Mouse (Mus musculus) forebrain, embryonic 13.5 days (tissue): ENCODE measurements at regions not wholly inside any gene's neighbourhood (a gene's known extent, or its start where the extent isn't known, plus 50 kb on each side); places are given as distances from the start of the nearest gene placed in this dataset.
A peak's percentile ranks its signal among the peaks of the same experiment; 100 is the strongest.

Experiments used
- ATAC-seq: fragments of 200-750 bp; cut with Nextera tagmentation; 2 replicates; pipeline ENCODE4 v1.8.0; 2017
- H3K27ac ChIP-seq: fragments of 300-500 bp; sonication (generic); 2 replicates; pipeline ENCODE4 v1.5.1; 2015; ENCODE audit warnings: inconsistent platforms, mild to moderate bottlenecking, moderate library complexity
- H3K27me3 ChIP-seq: fragments of 300-500 bp; sonication (generic); 2 replicates; pipeline ENCODE4 v1.6.1; 2015; ENCODE audit warnings: mild to moderate bottlenecking, inconsistent platforms
- H3K36me3 ChIP-seq: fragments of 300-500 bp; sonication (generic); 2 replicates; pipeline ENCODE4 v1.6.1; 2015; ENCODE audit warnings: mild to moderate bottlenecking, inconsistent platforms; ENCODE audit not compliant: poor library complexity, severe bottlenecking
- H3K4me1 ChIP-seq: fragments of 300-500 bp; sonication (generic); 2 replicates; pipeline ENCODE4 v1.6.1; 2015; ENCODE audit warnings: inconsistent platforms
- H3K4me2 ChIP-seq: fragments of 300-500 bp; sonication (generic); 2 replicates; pipeline ENCODE4 v1.6.1; 2015; ENCODE audit warnings: inconsistent platforms, mild to moderate bottlenecking, moderate library complexity
- H3K4me3 ChIP-seq: fragments of 300-500 bp; sonication (generic); 2 replicates; pipeline ENCODE4 v1.5.1; 2015; ENCODE audit warnings: mild to moderate bottlenecking, inconsistent platforms
- H3K9ac ChIP-seq: fragments of 300-500 bp; sonication (generic); 2 replicates; pipeline ENCODE4 v1.6.1; 2015; ENCODE audit warnings: mild to moderate bottlenecking, inconsistent platforms
- H3K9me3 ChIP-seq: fragments of 300-500 bp; sonication (generic); replicated peaks from 2 replicates; pipeline ENCODE4 v1.6.1; 2016; ENCODE audit warnings: inconsistent platforms
- WGBS: fragments of 180-500 bp; shearing (Covaris S2); methylation state at CpG from one replicate; pipeline ENCODE4 v1.1.7; 2015; 5-methylcytosine and 5-hydroxymethylcytosine counted together

GRCm38 (mm10) chr10:111072554-111072909, 62.6 kb upstream of the Zdhhc17 start:
- no peaks in the 10 kb centered on the region for H3K9me3 ChIP-seq
- H3K4me2 ChIP-seq, result 0 out of 2 replicates have a peak overlapping the region, but pooled peaks have one; percentile 10
- no peaks in the 10 kb centered on the region; the same call in 1 of the 2 replicates for H3K27me3 ChIP-seq
- no peaks in the 10 kb centered on the region for H3K36me3 ChIP-seq
- no peak for ATAC-seq
- peaks cover 16% of the 10 kb centered on the region for H3K4me1 ChIP-seq
- H3K4me3 ChIP-seq, result no peak overlapping the region
- no peak overlapping the region for H3K9ac ChIP-seq
- no peak overlapping the region; the same call in 1 of the 2 replicates for H3K27ac ChIP-seq
- 26% methylated on average over 2 of the region's 2 CpGs for WGBS

DNA sequence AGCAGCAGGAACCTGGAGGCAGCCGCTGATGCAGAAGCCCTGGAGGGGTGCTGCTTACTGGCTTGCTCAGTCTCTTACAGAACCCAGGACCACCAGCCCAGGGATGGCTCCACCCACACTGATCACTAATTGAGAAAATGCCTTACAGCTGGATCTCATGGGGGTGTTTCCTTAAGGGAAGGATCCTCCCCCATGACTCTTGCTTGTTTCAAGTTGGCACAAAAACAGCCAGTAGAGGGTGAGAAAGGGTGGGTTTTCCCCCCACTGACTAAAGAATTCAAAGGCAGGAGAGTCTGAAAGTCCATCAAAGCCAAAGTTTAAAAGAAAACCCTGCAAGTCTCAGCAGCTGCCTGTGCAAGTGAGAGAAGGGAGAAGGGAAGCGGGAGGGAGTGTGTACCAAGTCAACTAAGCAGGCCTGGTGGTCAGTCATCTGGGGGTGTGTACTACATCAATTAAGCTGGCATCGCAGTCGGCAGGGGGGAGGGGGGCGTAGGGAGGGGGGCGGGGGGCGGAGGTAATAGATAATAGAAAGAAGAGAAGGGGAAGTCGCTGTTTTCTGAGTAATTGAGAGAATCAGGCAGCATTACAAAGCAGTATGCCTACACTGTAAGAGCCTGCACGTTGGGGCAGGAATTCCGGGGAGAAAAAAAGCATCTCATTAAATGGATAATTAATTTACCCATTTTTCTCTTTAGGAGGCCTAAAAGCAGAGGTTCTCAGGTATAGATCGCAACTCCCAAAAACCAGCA, 62.0 kb upstream of the Zdhhc17 start:
- no peak overlapping the region for H3K4me3 ChIP-seq
- H3K4me1 ChIP-seq, result peaks cover 16% of the 10 kb centered on the region
- H3K9me3 ChIP-seq, result no peaks in the 10 kb centered on the region
- H3K9ac ChIP-seq, result no peak overlapping the region
- no peaks in the 10 kb centered on the region for H3K36me3 ChIP-seq
- WGBS, result 10% methylated on average over 6 of the region's 11 CpGs
- H3K4me2 ChIP-seq, result 0 out of 2 replicates have a peak overlapping the region, but pooled peaks have one; percentile 10
- H3K27ac ChIP-seq, result no peak overlapping the region; the same call in 1 of the 2 replicates
- peak; percentile 74; the same call in 1 of the 2 replicates for ATAC-seq
- H3K27me3 ChIP-seq, result no peaks in the 10 kb centered on the region; the same call in 1 of the 2 replicates

DNA sequence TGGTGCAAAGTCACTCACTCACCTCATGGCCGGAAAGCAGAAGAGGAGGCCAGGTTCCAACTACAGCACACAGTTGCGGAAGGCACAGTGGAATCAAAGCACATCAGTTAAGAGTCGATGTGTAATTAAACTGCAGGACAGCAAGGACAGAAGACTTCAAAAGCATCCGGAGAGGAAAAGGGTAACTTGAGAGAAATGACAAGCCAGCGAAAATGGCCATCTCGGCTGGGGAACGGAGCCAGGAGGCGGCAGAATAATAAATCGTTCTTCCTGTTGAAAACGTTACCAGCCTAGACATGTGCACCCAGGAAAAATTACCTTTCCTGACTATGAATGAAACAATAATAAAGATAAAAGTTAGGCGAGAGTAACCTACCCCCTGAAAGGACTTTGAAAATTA, 56.2 kb upstream of the Zdhhc17 start:
- Histone ChIP-seq H3K36me3 (no peaks in the 10 kb centered on the region), H3K4me1 (no peaks in the 10 kb centered on the region), H3K4me3 (no peak overlapping the region), H3K4me2 (no peak overlapping the region), H3K9ac (no peak overlapping the region), H3K9me3 (no peaks in the 10 kb centered on the region), H3K27me3 (no peaks in the 10 kb centered on the region), H3K27ac (no peak overlapping the region)
- ATAC-seq, result no peak
- WGBS, result 85% methylated on average over 11 of the region's 11 CpGs

GRCm38 (mm10) chr10:111060626-111061025, 50.7 kb upstream of the Zdhhc17 start:
- H3K27me3 ChIP-seq, result no peaks in the 10 kb centered on the region
- no peak overlapping the region for H3K9ac ChIP-seq
- H3K9me3 ChIP-seq, result no peaks in the 10 kb centered on the region
- no peak overlapping the region for H3K27ac ChIP-seq
- ATAC-seq, result no peak
- H3K4me1 ChIP-seq, result no peaks in the 10 kb centered on the region
- 89% methylated on average over 8 of the region's 8 CpGs for WGBS
- no peak overlapping the region for H3K4me2 ChIP-seq
- H3K4me3 ChIP-seq, result no peak overlapping the region
- no peaks in the 10 kb centered on the region for H3K36me3 ChIP-seq
